Mouse (Mus musculus) adrenal gland, postnatal 25 days (tissue): ENCODE results near the gene Fam43b. TPM values are rescaled to one million over a fixed set of nuclear protein-coding genes. Genes with fewer than 3 reads are reported as not detected.

Experiments used
- DNase-seq: peaks from one replicate; pipeline ENCODE4 v3.0.0; 2021; ENCODE audit warnings: mixed read lengths
- total RNA-seq: library from RNA; stranded (reverse); gene quantifications from 2 replicates; pipeline ENCODE4 v1.2.3, GENCODE M21; 2021

The Fam43b gene
- total RNA-seq, 1 experiment from 2014 or later, result 2.9 TPM

- DNase-seq, result no peak
These were observed 43.6 kb downstream of the Fam43b start for GRCm38 (mm10) chr4:138352692-138353091.

GRCm38 (mm10) chr4:138351821-138352220, 44.5 kb downstream of the Fam43b start:
- no peak for DNase-seq

GRCm38 (mm10) chr4:138348716-138349115, 47.6 kb downstream of the Fam43b start:
- DNase-seq, result no peak

- no peak for DNase-seq
These were observed 49.0 kb downstream of the Fam43b start for GRCm38 (mm10) chr4:138347280-138347679.

GRCm38 (mm10) chr4:138344891-138345545, 51.3 kb downstream of the Fam43b start:
- DNase-seq, result peak; percentile 58

Other genes starting within 250 kb of the Fam43b start
- 214 and 265 TPM in 2 replicates for gene Hp1bp3, start 180.2 kb downstream of the Fam43b start, total RNA-seq
- gene Sh2d5, start 146.1 kb downstream of the Fam43b start, total RNA-seq, result 2.1 and 2.3 TPM in 2 replicates
- gene Kif17, start 146.1 kb downstream of the Fam43b start, total RNA-seq, result 2.4 and 4.3 TPM in 2 replicates
- gene Ddost, start 91.8 kb downstream of the Fam43b start, total RNA-seq, result 105 and 106 TPM in 2 replicates
- 161 and 201 TPM in 2 replicates for gene Pink1, start 70.2 kb downstream of the Fam43b start, total RNA-seq
- gene Cda, start 28.5 kb downstream of the Fam43b start, total RNA-seq, result 13.8 and 20.3 TPM in 2 replicates
- gene Mul1, start 38.1 kb upstream of the Fam43b start, total RNA-seq, result 26.7 and 50.4 TPM in 2 replicates
- 24.8 and 26.3 TPM in 2 replicates for gene Camk2n1, start 57.8 kb upstream of the Fam43b start, total RNA-seq
- gene Vwa5b1, start 239.4 kb upstream of the Fam43b start, total RNA-seq, result not detected in 2 replicates